ENCODE assay signal across 8 mouse cellular contexts in the genomic region with DNA sequence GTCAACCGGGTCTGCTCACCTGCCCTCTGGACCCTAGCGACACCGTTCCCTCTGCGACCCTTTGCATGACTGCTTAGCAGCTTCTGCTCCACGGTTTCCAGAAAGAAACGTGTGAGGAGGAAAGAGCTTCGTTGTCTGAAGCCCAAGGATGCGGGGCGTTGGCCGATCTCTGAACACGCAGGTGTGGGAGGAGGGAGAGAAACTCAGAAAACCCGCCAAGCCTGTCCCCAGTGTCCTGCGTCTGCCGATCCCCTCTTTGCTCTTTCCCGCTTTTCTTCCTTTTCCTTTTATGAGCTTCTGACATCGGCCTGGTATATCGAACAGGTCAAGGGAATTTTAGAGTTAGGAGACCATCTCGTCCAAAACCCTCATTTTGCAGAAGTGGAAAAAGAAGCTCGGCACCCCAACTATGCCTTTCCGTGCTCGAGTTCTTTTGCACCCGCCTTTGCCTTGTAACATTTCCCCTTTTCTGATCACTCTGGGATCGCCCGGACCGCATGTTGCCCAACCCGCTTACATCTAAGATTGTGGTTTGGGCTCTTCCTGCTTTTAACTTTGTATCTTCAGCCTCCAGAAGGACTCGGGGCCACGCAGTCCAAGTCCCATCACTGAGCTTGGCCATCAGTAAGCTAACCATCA. TPM values are rescaled to one million over a fixed set of nuclear protein-coding genes. Genes with fewer than 3 reads are reported as not detected.
DNase-seq lines count a peak whose midpoint lies in the region; ATAC-seq and TF ChIP-seq lines count a peak whose summit lies in the region.

No protein-coding gene starts in this region.

- peak overlapping the region; percentile 97 for H3K9ac ChIP-seq in liver, postnatal 0 days (replicated peaks)
- no peak overlapping the region for H3K9ac ChIP-seq in neural tube, embryonic 14.5 days (replicated peaks; ENCODE audit: low read depth, low read length)

- H3K9me3 ChIP-seq in liver, postnatal 0 days (ENCODE audit: low read length), result no peaks in the 10 kb centered on the region
- no peaks in the 10 kb centered on the region for H3K9me3 ChIP-seq in neural tube, embryonic 14.5 days (ENCODE audit: control insufficient read depth, low read length)

- no peak for ATAC-seq in liver, postnatal 0 days
- ATAC-seq in neural tube, embryonic 14.5 days (ENCODE audit: low read depth), result no peak

- peaks cover 17% of the 10 kb centered on the region for H3K36me3 ChIP-seq in liver, postnatal 0 days (replicated peaks; ENCODE audit: insufficient read depth, low read length)
- H3K36me3 ChIP-seq in neural tube, embryonic 14.5 days (ENCODE audit: control insufficient read depth, insufficient read depth, low read length), result no peaks in the 10 kb centered on the region

- no peak for TF ChIP-seq EP300 in liver, postnatal 0 days (IDR thresholded peaks at IDR 0.05; ENCODE audit: low read depth)

- H3K4me2 ChIP-seq in liver, postnatal 0 days (ENCODE audit: low read depth, low read length), result peak overlapping the region; percentile 98
- peak overlapping the region; percentile 100 for H3K4me2 ChIP-seq in neural tube, embryonic 14.5 days (ENCODE audit: low read depth, low read length)

- H3K27ac ChIP-seq in liver, postnatal 0 days (ENCODE audit: low read depth), result peak overlapping the region; percentile 93
- no peak overlapping the region for H3K27ac ChIP-seq in neural tube, embryonic 14.5 days (ENCODE audit: low read depth, low read length)

- no peaks in the 10 kb centered on the region; the same call in 1 of the 2 replicates for H3K27me3 ChIP-seq in liver, postnatal 0 days (ENCODE audit: insufficient read depth, low read length)
- peaks cover 9% of the 10 kb centered on the region for H3K27me3 ChIP-seq in neural tube, embryonic 14.5 days (ENCODE audit: control insufficient read depth, insufficient read depth, low read length)

- H3K4me1 ChIP-seq in liver, postnatal 0 days (ENCODE audit: insufficient read depth), result peaks cover 21% of the 10 kb centered on the region
- H3K4me1 ChIP-seq in neural tube, embryonic 14.5 days (ENCODE audit: control insufficient read depth, insufficient read depth, low read length), result peaks cover 2% of the 10 kb centered on the region; the same call in 1 of the 2 replicates

- peak overlapping the region; percentile 97 for H3K4me3 ChIP-seq in liver, postnatal 0 days (ENCODE audit: low read depth, low read length)
- H3K4me3 ChIP-seq in neural tube, embryonic 14.5 days (ENCODE audit: low read depth, low read length), result peak overlapping the region; percentile 67

- WGBS in liver, postnatal 0 days (ENCODE audit: insufficient replicate concordance), result 1% methylated on average over 28 of the region's 28 CpGs
- WGBS in neural tube, embryonic 14.5 days, result 2% methylated on average over 28 of the region's 28 CpGs

- peak; percentile 20 to 61 for DNase-seq in adrenal gland, adult (ENCODE audit: inconsistent age in 2 of 2, low spot score in 1 of 2)
- DNase-seq in adrenal gland, postnatal 10 days, result no peak
- peak; percentile 54 for DNase-seq in c-Kit-positive CD71-positive TER-119-positive erythroid progenitor cells, embryonic 14.5 days (ENCODE audit: low spot score)
- DNase-seq in heart, postnatal 4 days, result peak; percentile 22
- DNase-seq in liver, postnatal 0 days, result peak; percentile 63
- no peak for DNase-seq in ovary, postnatal 14 days (ENCODE audit: low spot score)
- no peak for DNase-seq in left cerebral cortex, adult 18-20 months (ENCODE audit: low spot score in 2 of 2)

- no peak for TF ChIP-seq CTCF in liver, postnatal 0 days (IDR thresholded peaks at IDR 0.05; ENCODE audit: low read depth)

RNA-seq across cellular contexts. Expression of a gene that starts 0.7 kb away (rescaled TPM):
- total RNA-seq in adrenal gland, postnatal 10 days (2021), result 10 to 100 TPM in 1 of 2 experiments, 1 to 10 TPM in 1; 8.4 to 10.1 TPM
- 10 to 100 TPM; 17.6 to 18.5 TPM for total RNA-seq in heart, postnatal 4 days (2021)
- 12.8 and 13.0 TPM in 2 replicates for polyA plus RNA-seq in liver, postnatal 0 days (2015; fragmentation: Nextera tagmentation; extraction: Ambion mirVana)
- polyA plus RNA-seq in neural tube, embryonic 14.5 days (2014; fragmentation: Nextera tagmentation; extraction: Ambion mirVana), result 1.6 and 2.1 TPM in 2 replicates
- under 1 TPM; 0.28 TPM for total RNA-seq in left cerebral cortex, adult 18-20 months (2021)

RNA-seq across cellular contexts. Expression of a gene that starts 26.4 kb away (rescaled TPM):
- 10 to 100 TPM; 12.2 to 25.6 TPM for total RNA-seq in adrenal gland, postnatal 10 days (2021)
- total RNA-seq in heart, postnatal 4 days (2021), result 100 to 1,000 TPM; 106 to 112 TPM
- 2.7 and 3.3 TPM in 2 replicates for polyA plus RNA-seq in liver, postnatal 0 days (2015; fragmentation: Nextera tagmentation; extraction: Ambion mirVana)
- polyA plus RNA-seq in neural tube, embryonic 14.5 days (2014; fragmentation: Nextera tagmentation; extraction: Ambion mirVana), result 24.7 and 36.5 TPM in 2 replicates
- total RNA-seq in left cerebral cortex, adult 18-20 months (2021), result 10 to 100 TPM; 71.1 to 81.0 TPM

RNA-seq across cellular contexts. Expression of a gene that starts 34.3 kb away (rescaled TPM):
- 10 to 100 TPM in 1 of 2 experiments, 1 to 10 TPM in 1; 7.1 to 11.7 TPM for total RNA-seq in adrenal gland, postnatal 10 days (2021)
- 1,000 to 10,000 TPM; 1,381 to 1,460 TPM for total RNA-seq in heart, postnatal 4 days (2021)
- polyA plus RNA-seq in liver, postnatal 0 days (2015; fragmentation: Nextera tagmentation; extraction: Ambion mirVana), result 0.85 and 2.5 TPM in 2 replicates
- polyA plus RNA-seq in neural tube, embryonic 14.5 days (2014; fragmentation: Nextera tagmentation; extraction: Ambion mirVana), result 0.73 and 0.96 TPM in 2 replicates
- total RNA-seq in left cerebral cortex, adult 18-20 months (2021), result not detected

Comparison
In these comparisons a context has a peak if more than half of its experiments do, and no peak if none do; other contexts are left out.
1. DNase-seq: peak in adrenal gland, adult (2 of 2), c-Kit-positive CD71-positive TER-119-positive erythroid progenitor cells, embryonic 14.5 days (single experiment), heart, postnatal 4 days (single experiment) and liver, postnatal 0 days (single experiment); none in adrenal gland, postnatal 10 days (single experiment), ovary, postnatal 14 days (single experiment) and left cerebral cortex, adult 18-20 months (0 of 2).
2. RNA of a gene that starts 0.7 kb away (total RNA-seq): 17.6 to 18.5 TPM in heart, postnatal 4 days and 8.4 to 10.1 TPM in adrenal gland, postnatal 10 days; 0.28 TPM in left cerebral cortex, adult 18-20 months; every median in the first group is over 4 times any median in the second.
3. RNA of a gene that starts 34.3 kb away (total RNA-seq): 1,381 to 1,460 TPM in heart, postnatal 4 days; 7.1 to 11.7 TPM in adrenal gland, postnatal 10 days and not detected in left cerebral cortex, adult 18-20 months; every median in the first group is over 100 times any median in the second.